Comparison of ENCODE assay signal across 11 mouse cellular contexts in genomic region chr9:63985125-63985524, GRCm38 (mm10). TPM values are rescaled to one million over a fixed set of nuclear protein-coding genes. Genes with fewer than 3 reads are reported as not detected.
A peak's percentile ranks its signal among the peaks of the same experiment; 100 is the strongest.
DNase-seq lines count a peak whose midpoint lies in the region; ATAC-seq and TF ChIP-seq lines count a peak whose summit lies in the region.
"Had no signal": no experiment of that assay in that cellular context is flagged by ENCODE, and none has a peak within 500 bp of the region (broad histone marks: within the 10 kb centered on the region; RNA-seq: fewer than 3 reads in every experiment).

No protein-coding gene starts in this region.

- ATAC-seq in heart, embryonic 15.5 days (replicated peaks; ENCODE audit: insufficient number of reproducible peaks, insufficient read depth, low FRiP score, low read depth) = no peak
- no peak for ATAC-seq in lung, embryonic 15.5 days (ENCODE audit: borderline replicate concordance, extremely low read depth, low FRiP score, low TSS enrichment)
- no peak for ATAC-seq in intestine, postnatal 0 days
- ATAC-seq in stomach, embryonic 15.5 days (ENCODE audit: insufficient read depth, low FRiP score, low read depth) = no peak
- ATAC-seq in frontal cortex, adult (ENCODE audit: low TSS enrichment) = no peak
- ATAC-seq: forebrain, embryonic 16.5 days had no signal

- H3K27ac ChIP-seq in heart, embryonic 15.5 days = peak overlapping the region; percentile 58
- H3K27ac ChIP-seq in lung, embryonic 15.5 days = peak overlapping the region; percentile 87
- 0 out of 2 replicates have a peak overlapping the region, but pooled peaks have one; percentile 16 for H3K27ac ChIP-seq in intestine, postnatal 0 days (ENCODE audit: low read depth, low read length)
- peak overlapping the region; percentile 74 for H3K27ac ChIP-seq in stomach, embryonic 15.5 days

- no peak for TF ChIP-seq CTCF in intestine, postnatal 0 days (IDR thresholded peaks at IDR 0.05; ENCODE audit: low read depth)

- DNase-seq in heart, adult 18-20 months = no peak
- no peak for DNase-seq in lung, adult 18-20 months
- no peak for DNase-seq in gastrocnemius, postnatal 36 days
- DNase-seq: adrenal gland, postnatal 36 days had no signal

- peaks cover 92% of the 10 kb centered on the region for H3K4me1 ChIP-seq in heart, embryonic 15.5 days (replicated peaks)
- H3K4me1 ChIP-seq in lung, embryonic 15.5 days = peaks cover 77% of the 10 kb centered on the region
- H3K4me1 ChIP-seq in intestine, postnatal 0 days (replicated peaks; ENCODE audit: control insufficient read depth, insufficient read depth, low read length) = peaks cover 19% of the 10 kb centered on the region
- peaks cover 53% of the 10 kb centered on the region for H3K4me1 ChIP-seq in stomach, embryonic 15.5 days

- H3K4me3 ChIP-seq in heart, embryonic 15.5 days = no peak overlapping the region
- no peak overlapping the region for H3K4me3 ChIP-seq in lung, embryonic 15.5 days
- no peak overlapping the region for H3K4me3 ChIP-seq in intestine, postnatal 0 days (ENCODE audit: low read depth, low read length)
- no peak overlapping the region for H3K4me3 ChIP-seq in stomach, embryonic 15.5 days (replicated peaks)
- H3K4me3 ChIP-seq: myocyte had no signal

- 58% methylated on average over 6 of the region's 6 CpGs for WGBS in heart, embryonic 15.5 days
- WGBS in lung, embryonic 15.5 days = 37% methylated on average over 6 of the region's 6 CpGs
- WGBS in intestine, postnatal 0 days = 26% methylated on average over 6 of the region's 6 CpGs
- 52% methylated on average over 6 of the region's 6 CpGs for WGBS in stomach, embryonic 15.5 days

- no peak overlapping the region for H3K9ac ChIP-seq in heart, embryonic 15.5 days
- H3K9ac ChIP-seq in lung, embryonic 15.5 days = 0 out of 2 replicates have a peak overlapping the region, but pooled peaks have one; percentile 17
- no peak overlapping the region for H3K9ac ChIP-seq in intestine, postnatal 0 days (ENCODE audit: low read depth, low read length)
- no peak overlapping the region for H3K9ac ChIP-seq in stomach, embryonic 15.5 days

- no peaks in the 10 kb centered on the region for H3K27me3 ChIP-seq in heart, embryonic 15.5 days
- H3K27me3 ChIP-seq in lung, embryonic 15.5 days = no peaks in the 10 kb centered on the region
- no peaks in the 10 kb centered on the region for H3K27me3 ChIP-seq in intestine, postnatal 0 days (replicated peaks; ENCODE audit: control insufficient read depth, insufficient read depth, low read length)
- H3K27me3 ChIP-seq in stomach, embryonic 15.5 days (replicated peaks) = no peaks in the 10 kb centered on the region

- intact Hi-C loops in gastrocnemius, postnatal 36 days (cut with DNase I) = no loop called here

- no peak overlapping the region for H3K4me2 ChIP-seq in heart, embryonic 15.5 days
- H3K4me2 ChIP-seq in lung, embryonic 15.5 days = peak overlapping the region; percentile 7; the same call in 1 of the 2 replicates
- 0 out of 2 replicates have a peak overlapping the region, but pooled peaks have one; percentile 10 for H3K4me2 ChIP-seq in intestine, postnatal 0 days (replicated peaks; ENCODE audit: low read depth)
- no peak overlapping the region for H3K4me2 ChIP-seq in stomach, embryonic 15.5 days

- no peaks in the 10 kb centered on the region for H3K36me3 ChIP-seq in heart, embryonic 15.5 days
- no peaks in the 10 kb centered on the region for H3K36me3 ChIP-seq in lung, embryonic 15.5 days
- peaks cover 5% of the 10 kb centered on the region for H3K36me3 ChIP-seq in intestine, postnatal 0 days (ENCODE audit: control insufficient read depth, insufficient read depth)
- H3K36me3 ChIP-seq in stomach, embryonic 15.5 days = no peaks in the 10 kb centered on the region

- H3K9me3 ChIP-seq in heart, embryonic 15.5 days (replicated peaks) = no peaks in the 10 kb centered on the region
- no peaks in the 10 kb centered on the region for H3K9me3 ChIP-seq in lung, embryonic 15.5 days
- no peaks in the 10 kb centered on the region for H3K9me3 ChIP-seq in intestine, postnatal 0 days (ENCODE audit: control insufficient read depth)
- H3K9me3 ChIP-seq in stomach, embryonic 15.5 days = no peaks in the 10 kb centered on the region

RNA-seq across cellular contexts. Expression of gene Smad6, which starts 36.7 kb away (rescaled TPM):
- polyA plus RNA-seq in heart, embryonic 15.5 days (2015; fragmentation: Nextera tagmentation; extraction: Ambion mirVana) = 16.4 and 19.8 TPM in 2 replicates
- total RNA-seq in heart, adult 18-20 months (2021) = 10 to 100 TPM in 1 of 2 experiments, 1 to 10 TPM in 1; 9.0 to 11.3 TPM
- 13.2 and 14.1 TPM in 2 replicates for polyA plus RNA-seq in lung, embryonic 15.5 days (2015; fragmentation: Nextera tagmentation; extraction: Ambion mirVana)
- 5.4 and 6.1 TPM in 2 replicates for polyA plus RNA-seq in intestine, postnatal 0 days (2015; fragmentation: Nextera tagmentation; extraction: Ambion mirVana)
- 10.0 and 10.8 TPM in 2 replicates for polyA plus RNA-seq in stomach, embryonic 15.5 days (2015; fragmentation: Nextera tagmentation; extraction: Ambion mirVana)
- total RNA-seq in gastrocnemius, postnatal 36 days (2021) = 1 to 10 TPM; 3.3 to 4.0 TPM

Comparison
In these comparisons a context has a peak if more than half of its experiments do, and no peak if none do; other contexts are left out.
1. H3K27ac ChIP-seq: peak in every context shown above with its lines; median percentile 87 in lung, embryonic 15.5 days; 74 in stomach, embryonic 15.5 days; 58 in heart, embryonic 15.5 days; 16 in intestine, postnatal 0 days.
2. H3K4me2 ChIP-seq: peak in lung, embryonic 15.5 days (single experiment) and intestine, postnatal 0 days (single experiment); none in heart, embryonic 15.5 days (single experiment) and stomach, embryonic 15.5 days (single experiment).